Mouse (Mus musculus): ENCODE measurements around the gene Sbsn. TPM values are rescaled to one million over a fixed set of nuclear protein-coding genes. Genes with fewer than 3 reads are reported as not detected.

Gene Sbsn
- polyA plus RNA-seq, 1 experiment from 2014 or later: 1.2 TPM

DNA sequence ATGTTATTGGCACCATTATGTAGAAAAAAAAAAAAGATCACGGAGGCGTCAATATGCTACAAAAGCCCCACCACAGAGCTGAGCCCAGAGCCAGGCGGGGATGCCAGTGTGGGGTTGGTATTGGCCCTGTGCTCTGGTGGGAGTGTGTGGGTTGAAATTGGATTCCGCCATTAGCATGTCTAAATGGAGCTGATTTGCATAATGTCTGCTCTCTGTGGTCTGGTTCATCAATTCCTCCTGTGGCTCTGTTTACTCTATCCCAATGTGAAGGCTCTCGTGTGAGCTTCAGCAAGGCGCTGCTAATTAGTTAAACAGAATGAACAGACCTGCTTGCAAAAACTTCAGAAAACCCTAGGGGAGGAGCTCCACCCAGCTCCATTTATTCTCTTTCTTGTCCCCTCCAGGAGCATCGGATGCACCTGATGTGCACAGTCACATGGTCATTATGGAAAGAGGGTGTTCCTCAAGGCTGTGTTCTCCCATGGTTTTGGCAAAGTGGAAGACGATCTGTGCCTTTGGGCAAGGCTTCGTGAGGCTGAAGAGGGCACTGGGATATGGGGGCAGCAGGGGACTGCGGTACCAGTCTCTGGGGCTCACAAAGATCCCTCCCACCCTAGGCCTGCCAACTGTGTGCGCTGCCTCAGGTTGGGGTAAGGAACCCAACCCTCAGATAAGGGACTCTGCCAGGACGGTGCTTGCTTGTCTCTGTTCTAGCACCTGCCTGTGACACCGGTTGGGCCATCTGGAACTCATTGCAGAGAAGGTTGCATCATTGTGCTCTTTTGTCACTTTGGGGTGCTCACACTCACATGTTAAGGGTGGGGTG, 34.7 kb downstream of the Sbsn start:
- ATAC-seq (replicated peaks; ENCODE audit: insufficient number of reproducible peaks, insufficient read depth, low FRiP score, low read depth): no peak
- peaks cover 13% of the 10 kb centered on the region; the same call in 1 of the 2 replicates for H3K27me3 ChIP-seq
- H3K4me3 ChIP-seq: no peak overlapping the region
- no peak overlapping the region for H3K27ac ChIP-seq
- 73% methylated on average over 13 of the region's 13 CpGs for WGBS
- H3K36me3 ChIP-seq: no peaks in the 10 kb centered on the region
- no peaks in the 10 kb centered on the region for H3K4me1 ChIP-seq (replicated peaks)
- H3K9ac ChIP-seq: no peak overlapping the region
- H3K4me2 ChIP-seq: no peak overlapping the region
- H3K9me3 ChIP-seq (replicated peaks): no peaks in the 10 kb centered on the region

DNA sequence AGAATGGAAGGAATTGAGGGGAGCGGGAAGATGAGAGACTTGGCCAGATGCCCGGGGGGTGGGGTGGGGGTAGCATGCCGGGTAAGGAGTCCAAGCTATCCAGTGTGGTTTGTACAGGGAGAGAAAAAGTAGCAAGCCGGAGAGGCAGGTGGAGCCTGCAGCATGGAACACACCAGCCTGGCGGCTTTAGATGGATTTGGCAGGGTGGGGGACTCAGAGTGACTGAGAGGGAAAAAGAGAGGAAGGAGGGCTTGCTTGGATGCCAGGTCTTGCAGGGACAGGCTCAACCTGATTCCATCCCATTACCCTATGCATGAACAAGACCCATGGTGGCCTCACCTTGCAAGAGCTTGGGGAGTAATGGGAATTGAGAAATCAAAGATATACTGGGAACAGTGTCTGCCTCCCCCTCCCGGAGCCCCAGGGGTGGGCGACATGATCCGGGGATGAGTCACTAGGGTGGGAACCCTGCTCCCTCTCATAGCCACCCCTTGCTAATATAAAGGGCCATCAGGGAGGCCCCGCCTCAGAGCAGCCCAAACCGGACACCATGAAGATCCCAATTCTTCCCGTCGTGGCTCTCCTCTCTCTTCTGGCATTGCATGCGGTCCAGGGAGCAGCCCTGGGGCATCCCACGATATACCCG, 36.2 kb downstream of the Sbsn start, which contains the start of gene Krtdap:
TSS of gene Krtdap (plus strand) at position 520 of the 646 bp plus-strand sequence.
- Histone ChIP-seq H3K36me3 (no peaks in the 10 kb centered on the region), H3K9ac (no peak within 1 kb of the TSS), H3K9me3 (replicated peaks) (no peaks in the 10 kb centered on the region), H3K4me2 (no peak within 1 kb of the TSS), H3K27me3 (peaks cover 16% of the 10 kb centered on the region; the same call in 1 of the 2 replicates), H3K4me3 (no peak within 1 kb of the TSS), H3K27ac (no peak within 1 kb of the TSS), H3K4me1 (replicated peaks) (no peaks in the 10 kb centered on the region)
- 38% methylated on average over 15 of the region's 15 CpGs for WGBS
- ATAC-seq (replicated peaks; ENCODE audit: insufficient number of reproducible peaks, insufficient read depth, low FRiP score, low read depth): no peak

DNA sequence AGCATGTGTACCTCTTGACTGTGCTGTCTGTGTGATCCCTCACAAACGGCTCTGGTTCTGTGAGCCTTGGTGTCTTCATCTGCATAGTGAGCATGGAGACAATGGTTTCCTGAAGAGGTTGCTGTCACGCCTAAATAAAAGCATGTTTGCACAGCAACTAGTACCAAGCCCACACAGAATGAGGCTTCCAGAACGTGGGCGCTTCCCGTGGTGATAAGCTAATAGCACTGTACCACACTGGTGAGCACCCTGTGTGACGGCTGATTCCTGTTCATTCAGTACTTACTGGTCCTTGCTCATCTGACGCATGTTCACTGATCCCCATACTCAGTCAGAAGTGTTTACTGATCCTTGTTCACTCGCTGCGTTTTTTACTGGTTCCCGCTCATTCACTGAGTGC, 38.9 kb downstream of the Sbsn start:
- no peak overlapping the region for H3K4me2 ChIP-seq
- H3K9ac ChIP-seq: no peak overlapping the region
- H3K36me3 ChIP-seq: no peaks in the 10 kb centered on the region
- H3K4me3 ChIP-seq: no peak overlapping the region
- WGBS: 71% methylated on average over 10 of the region's 10 CpGs
- H3K27ac ChIP-seq: no peak overlapping the region
- peaks cover 16% of the 10 kb centered on the region; the same call in 1 of the 2 replicates for H3K27me3 ChIP-seq
- H3K9me3 ChIP-seq (replicated peaks): no peaks in the 10 kb centered on the region
- ATAC-seq (replicated peaks; ENCODE audit: insufficient number of reproducible peaks, insufficient read depth, low FRiP score, low read depth): no peak
- no peaks in the 10 kb centered on the region for H3K4me1 ChIP-seq (replicated peaks)

DNA sequence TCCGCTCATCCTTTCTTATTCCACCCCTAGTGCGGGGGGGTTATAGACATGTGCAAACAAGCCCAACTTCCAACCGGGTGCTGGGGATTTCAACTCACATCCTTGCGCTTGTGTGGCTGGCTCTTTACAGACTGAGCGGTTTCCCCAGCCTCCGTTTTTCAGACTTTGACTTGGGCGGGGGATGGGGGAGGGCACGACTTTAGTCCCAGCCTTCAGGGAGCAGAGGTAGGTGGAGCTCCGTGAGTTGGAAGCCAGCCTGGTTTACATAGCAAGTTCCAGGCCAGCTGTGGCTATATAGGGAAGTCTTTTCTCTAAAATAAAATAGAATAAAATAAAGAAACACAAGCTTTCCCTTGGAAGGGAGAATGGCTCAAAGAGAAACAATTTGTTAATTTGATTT, 40.6 kb downstream of the Sbsn start:
- ATAC-seq (replicated peaks; ENCODE audit: insufficient number of reproducible peaks, insufficient read depth, low FRiP score, low read depth): no peak
- whole genome bisulfite sequencing: 18% methylated on average over 9 of the region's 9 CpGs

DNA sequence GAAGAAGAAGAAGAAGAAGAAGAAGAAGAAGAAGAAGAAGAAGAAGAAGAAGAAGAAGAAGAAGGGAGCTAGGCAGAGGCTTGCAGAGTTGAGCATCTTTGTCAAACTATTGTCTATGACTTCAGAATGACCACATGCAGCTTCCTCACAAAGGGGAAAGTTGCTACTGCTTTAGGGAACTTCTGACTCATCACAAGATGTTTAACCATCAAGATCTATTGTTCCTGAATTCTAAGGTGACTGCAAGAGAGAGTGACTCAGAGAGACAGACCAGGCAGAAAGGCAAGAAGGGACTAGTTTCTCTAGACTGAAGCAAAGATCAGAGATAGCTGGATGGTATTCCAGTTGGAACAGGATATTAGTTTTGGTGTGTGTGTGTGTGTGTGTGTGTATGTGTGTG, 43.6 kb downstream of the Sbsn start:
- H3K9ac ChIP-seq: no peak overlapping the region
- H3K36me3 ChIP-seq: no peaks in the 10 kb centered on the region
- H3K9me3 ChIP-seq (replicated peaks): 0 out of 2 replicates have a peak, but pooled peaks cover under 1% of the 10 kb centered on the region
- H3K4me1 ChIP-seq (replicated peaks): no peaks in the 10 kb centered on the region
- no peak overlapping the region for H3K4me2 ChIP-seq
- no peak overlapping the region for H3K27ac ChIP-seq
- H3K4me3 ChIP-seq: no peak overlapping the region
- no peak for ATAC-seq (replicated peaks; ENCODE audit: insufficient number of reproducible peaks, insufficient read depth, low FRiP score, low read depth)
- H3K27me3 ChIP-seq: peaks cover 7% of the 10 kb centered on the region; the same call in 1 of the 2 replicates

More for the DNA sequence above, 40.6 kb downstream of the Sbsn start:
- no peak overlapping the region for H3K9ac ChIP-seq
- no peaks in the 10 kb centered on the region for H3K36me3 ChIP-seq
- no peak overlapping the region for H3K27ac ChIP-seq
- H3K4me1 ChIP-seq (replicated peaks): no peaks in the 10 kb centered on the region
- H3K4me2 ChIP-seq: no peak overlapping the region
- no peaks in the 10 kb centered on the region for H3K9me3 ChIP-seq (replicated peaks)
- H3K4me3 ChIP-seq: no peak overlapping the region
- peaks cover 16% of the 10 kb centered on the region; the same call in 1 of the 2 replicates for H3K27me3 ChIP-seq

DNA sequence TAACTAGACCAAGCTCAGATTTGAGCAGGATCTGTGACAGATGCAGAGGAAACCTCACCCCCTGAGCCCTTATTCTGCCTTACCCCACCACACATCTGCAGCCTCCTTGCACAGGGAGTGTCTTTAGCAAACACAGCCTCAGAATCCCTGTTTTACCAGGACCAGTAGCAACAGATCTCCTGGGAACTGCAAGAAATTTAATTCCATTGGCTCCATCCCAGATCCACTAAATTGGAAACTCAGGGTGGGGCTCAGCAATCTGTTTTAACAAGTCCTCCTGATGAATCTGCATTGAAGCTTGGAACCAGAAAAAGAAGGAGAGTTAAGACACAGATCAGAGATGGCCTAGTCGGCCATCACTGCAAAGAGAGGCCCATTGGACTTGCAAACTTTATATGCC, 45.5 kb downstream of the Sbsn start:
- Histone ChIP-seq H3K9me3 (replicated peaks) (0 out of 2 replicates have a peak, but pooled peaks cover 8% of the 10 kb centered on the region), H3K4me1 (replicated peaks) (no peaks in the 10 kb centered on the region), H3K27me3 (no peaks in the 10 kb centered on the region), H3K4me2 (no peak overlapping the region), H3K4me3 (no peak overlapping the region), H3K9ac (no peak overlapping the region), H3K36me3 (no peaks in the 10 kb centered on the region), H3K27ac (no peak overlapping the region)
- no peak for ATAC-seq (replicated peaks; ENCODE audit: insufficient number of reproducible peaks, insufficient read depth, low FRiP score, low read depth)
- 76% methylated on average over 1 of the region's 1 CpGs for WGBS

DNA sequence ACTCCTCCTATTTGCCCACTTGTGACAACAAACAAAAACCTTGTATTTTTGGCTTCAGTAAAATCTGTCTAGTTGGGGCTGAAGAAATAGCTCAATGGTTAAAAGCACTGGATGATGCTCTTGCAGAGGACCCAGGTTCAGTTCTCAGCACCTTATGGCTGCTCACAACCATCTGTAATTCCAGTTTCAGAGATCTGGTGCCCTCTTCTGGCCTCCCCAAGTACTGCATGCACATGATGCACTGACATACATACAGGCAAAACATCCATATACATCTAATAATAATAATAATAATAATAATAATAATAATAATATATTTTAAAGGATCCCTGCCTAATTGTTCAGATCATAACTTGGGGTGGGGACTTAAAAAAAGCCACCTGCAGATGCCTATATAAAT, 49.4 kb downstream of the Sbsn start:
- Histone ChIP-seq H3K4me2 (no peak overlapping the region), H3K4me1 (replicated peaks) (no peaks in the 10 kb centered on the region), H3K9ac (no peak overlapping the region), H3K27me3 (no peaks in the 10 kb centered on the region), H3K4me3 (no peak overlapping the region), H3K36me3 (no peaks in the 10 kb centered on the region), H3K9me3 (replicated peaks) (0 out of 2 replicates have a peak, but pooled peaks cover 8% of the 10 kb centered on the region), H3K27ac (no peak overlapping the region)
- no peak for ATAC-seq (replicated peaks; ENCODE audit: insufficient number of reproducible peaks, insufficient read depth, low FRiP score, low read depth)

DNA sequence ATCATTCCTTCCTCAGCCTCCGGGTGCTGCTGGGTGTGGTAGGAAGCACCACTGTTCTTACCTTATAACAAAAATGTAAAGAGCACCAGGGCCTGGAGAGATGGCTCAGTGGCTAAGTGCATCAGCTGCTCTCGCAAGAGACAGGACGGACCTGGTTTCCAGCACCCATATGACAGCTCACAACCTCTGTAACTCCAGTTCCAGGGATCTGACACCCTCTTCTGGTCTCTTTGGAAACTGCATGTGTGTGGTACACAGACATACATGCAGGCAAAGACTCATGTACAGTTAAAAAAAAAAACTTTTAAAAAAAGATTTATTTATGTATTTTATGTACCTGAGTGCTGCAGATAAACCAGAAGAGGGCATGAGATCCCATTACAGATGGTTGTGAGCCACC, 52.0 kb downstream of the Sbsn start:
- Histone ChIP-seq H3K27ac (no peak overlapping the region), H3K9me3 (replicated peaks) (0 out of 2 replicates have a peak, but pooled peaks cover 8% of the 10 kb centered on the region), H3K36me3 (no peaks in the 10 kb centered on the region), H3K27me3 (no peaks in the 10 kb centered on the region), H3K4me2 (no peak overlapping the region), H3K4me1 (replicated peaks) (no peaks in the 10 kb centered on the region), H3K4me3 (no peak overlapping the region), H3K9ac (no peak overlapping the region)
- WGBS: 96% methylated on average over 3 of the region's 3 CpGs
- no peak for ATAC-seq (replicated peaks; ENCODE audit: insufficient number of reproducible peaks, insufficient read depth, low FRiP score, low read depth)

DNA sequence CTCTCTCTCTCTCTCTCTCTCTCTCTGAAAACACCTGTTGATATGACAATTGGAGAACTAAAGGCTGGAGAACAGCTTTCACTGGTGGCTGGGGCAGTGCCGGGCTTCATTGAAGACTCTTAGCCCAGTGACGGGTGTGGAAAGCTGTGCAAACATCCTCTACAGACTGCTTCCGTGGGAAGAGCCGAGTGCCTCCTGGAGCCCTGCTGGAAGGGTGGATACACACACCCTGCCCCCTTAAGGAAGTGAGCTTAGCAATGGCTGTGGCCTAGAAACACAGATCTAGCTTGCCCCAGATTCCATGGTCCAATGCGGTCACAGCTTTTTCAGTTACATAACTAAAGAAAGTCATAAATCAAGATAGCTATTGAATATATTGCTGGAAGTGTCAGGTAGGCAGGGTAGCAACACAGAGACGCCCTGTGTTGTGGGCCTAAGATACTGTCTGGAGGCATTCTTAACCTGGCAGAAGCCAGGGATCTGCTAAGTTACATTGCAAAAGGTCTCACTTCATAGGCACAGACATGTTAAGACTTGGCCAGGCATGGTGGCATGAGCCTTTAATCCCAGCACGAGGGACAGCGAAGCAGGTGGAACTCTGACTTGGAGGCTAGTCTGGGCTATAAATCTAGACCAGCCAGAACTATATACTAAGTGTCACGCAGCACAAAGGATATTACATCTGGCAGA, 52.9 kb downstream of the Sbsn start:
- no peak overlapping the region for H3K4me2 ChIP-seq
- 0 out of 2 replicates have a peak, but pooled peaks cover 8% of the 10 kb centered on the region for H3K9me3 ChIP-seq (replicated peaks)
- no peak overlapping the region for H3K9ac ChIP-seq
- no peaks in the 10 kb centered on the region for H3K4me1 ChIP-seq (replicated peaks)
- H3K4me3 ChIP-seq: no peak overlapping the region
- no peak for ATAC-seq (replicated peaks; ENCODE audit: insufficient number of reproducible peaks, insufficient read depth, low FRiP score, low read depth)
- H3K27ac ChIP-seq: no peak overlapping the region
- no peaks in the 10 kb centered on the region for H3K27me3 ChIP-seq
- H3K36me3 ChIP-seq: no peaks in the 10 kb centered on the region
- 68% methylated on average over 9 of the region's 9 CpGs for WGBS

Data from heart, embryonic 15.5 days (tissue).